Mouse (Mus musculus) midbrain, embryonic 15.5 days (tissue): ENCODE data around the gene Olfr479. TPM values are rescaled to one million over a fixed set of nuclear protein-coding genes. Genes with fewer than 3 reads are reported as not detected.
"Not testable (repeated sequence)": the region's sequence is repeated elsewhere in the genome, so short reads cannot be mapped to it uniquely, and the experiment has no call there.

ENCODE experiments used
- ATAC-seq: fragments of 200-750 bp; cut with Nextera tagmentation; replicated peaks from 2 replicates; pipeline ENCODE4 v1.8.0; 2017; ENCODE audit warnings: moderate TSS enrichment
- H3K27ac ChIP-seq: fragments of 300-500 bp; sonication (generic); 2 replicates; pipeline ENCODE4 v1.5.1; 2015; ENCODE audit warnings: mild to moderate bottlenecking, inconsistent platforms
- H3K27me3 ChIP-seq: fragments of 300-500 bp; sonication (generic); replicated peaks from 2 replicates; pipeline ENCODE4 v1.6.1; 2015; ENCODE audit warnings: inconsistent platforms
- H3K36me3 ChIP-seq: fragments of 300-500 bp; sonication (generic); replicated peaks from 2 replicates; pipeline ENCODE4 v1.6.1; 2015; ENCODE audit warnings: inconsistent platforms
- H3K4me1 ChIP-seq: fragments of 300-500 bp; sonication (generic); 2 replicates; pipeline ENCODE4 v1.6.1; 2015; ENCODE audit warnings: inconsistent platforms
- H3K4me2 ChIP-seq: fragments of 300-500 bp; sonication (generic); 2 replicates; pipeline ENCODE4 v1.6.1; 2015; ENCODE audit warnings: inconsistent platforms, mild to moderate bottlenecking, moderate library complexity
- H3K4me3 ChIP-seq: fragments of 300-500 bp; sonication (generic); 2 replicates; pipeline ENCODE4 v1.5.1; 2015; ENCODE audit warnings: mild to moderate bottlenecking, inconsistent platforms
- H3K9ac ChIP-seq: fragments of 300-500 bp; sonication (generic); 2 replicates; pipeline ENCODE4 v1.6.1; 2015; ENCODE audit warnings: mild to moderate bottlenecking, inconsistent platforms
- H3K9me3 ChIP-seq: fragments of 300-500 bp; sonication (generic); 2 replicates; pipeline ENCODE4 v1.6.1; 2016; ENCODE audit warnings: inconsistent platforms
- WGBS: fragments of 180-500 bp; shearing (Covaris S2); methylation state at CpG from one replicate; pipeline ENCODE4 v1.1.7; 2015; ENCODE audit warnings: mixed read lengths; 5-methylcytosine and 5-hydroxymethylcytosine counted together
- polyA plus RNA-seq: library from polyadenylated mRNA; unstranded; fragments of >200 nt; fragmentation: Nextera tagmentation; extraction: Ambion mirVana; gene quantifications from 2 replicates; pipeline ENCODE4 v1.2.1, GENCODE M21; 2015

Gene Olfr479
- polyA plus RNA-seq = not detected in 2 replicates

- 92% methylated on average over 2 of the region's 2 CpGs for WGBS
- ATAC-seq = no peak
- Histone ChIP-seq H3K27ac (no peak within 1 kb of the TSS), H3K4me2 (no peak within 1 kb of the TSS), H3K4me1 (no peaks in the 10 kb centered on the region), H3K9me3 (no peaks in the 10 kb centered on the region), H3K4me3 (no peak within 1 kb of the TSS), H3K9ac (no peak within 1 kb of the TSS), H3K27me3 (no peaks in the 10 kb centered on the region), H3K36me3 (no peaks in the 10 kb centered on the region)
Measured at GRCm38 (mm10) chr7:108050393-108050792, at the start of gene Olfr479. TSS of gene Olfr479 (plus strand) at chr7:108050693.

- not testable (repeated sequence) for H3K4me1 ChIP-seq, H3K27ac ChIP-seq, H3K36me3 ChIP-seq, H3K4me3 ChIP-seq, H3K4me2 ChIP-seq, H3K27me3 ChIP-seq, H3K9ac ChIP-seq, ATAC-seq, H3K9me3 ChIP-seq
Measured at GRCm38 (mm10) chr7:108014256-108014655, 36.2 kb upstream of the Olfr479 start.

GRCm38 (mm10) chr7:108033889-108034288 is 16.6 kb upstream of the Olfr479 start, which contains the start of gene Olfr478:
TSS of gene Olfr478 (minus strand) at chr7:108033989.
- Histone ChIP-seq H3K4me1 (no peaks in the 10 kb centered on the region), H3K9ac (no peak within 1 kb of the TSS), H3K9me3 (no peaks in the 10 kb centered on the region), H3K4me3 (no peak within 1 kb of the TSS), H3K27me3 (no peaks in the 10 kb centered on the region), H3K4me2 (no peak within 1 kb of the TSS), H3K36me3 (no peaks in the 10 kb centered on the region), H3K27ac (no peak within 1 kb of the TSS)
- WGBS = 83% methylated on average over 3 of the region's 3 CpGs
- no peak for ATAC-seq

GRCm38 (mm10) chr7:108067246-108067645 is 16.8 kb downstream of the Olfr479 start, which contains the start of gene Olfr480:
TSS of gene Olfr480 (minus strand) at chr7:108067346.
- no peak within 1 kb of the TSS for H3K27ac ChIP-seq
- no peaks in the 10 kb centered on the region for H3K36me3 ChIP-seq
- 85% methylated on average over 1 of the region's 1 CpGs for WGBS
- H3K4me2 ChIP-seq = no peak within 1 kb of the TSS
- no peaks in the 10 kb centered on the region for H3K9me3 ChIP-seq
- no peak for ATAC-seq
- H3K27me3 ChIP-seq = no peaks in the 10 kb centered on the region
- H3K4me3 ChIP-seq = no peak within 1 kb of the TSS
- no peaks in the 10 kb centered on the region for H3K4me1 ChIP-seq
- H3K9ac ChIP-seq = no peak within 1 kb of the TSS

- no peaks in the 10 kb centered on the region for H3K9me3 ChIP-seq
- no peaks in the 10 kb centered on the region for H3K36me3 ChIP-seq
- ATAC-seq = no peak
Measured at GRCm38 (mm10) chr7:108079555-108079954, 29.1 kb downstream of the Olfr479 start, which contains the start of gene Olfr481. TSS of gene Olfr481 (plus strand) at chr7:108079855.

GRCm38 (mm10) chr7:108097486-108097885 is 47.0 kb downstream of the Olfr479 start, which contains the start of gene Olfr482:
TSS of gene Olfr482 (minus strand) at chr7:108097586.
- ATAC-seq = no peak
- Histone ChIP-seq H3K9me3 (no peaks in the 10 kb centered on the region), H3K4me2 (no peak within 1 kb of the TSS), H3K9ac (no peak within 1 kb of the TSS), H3K4me1 (no peaks in the 10 kb centered on the region), H3K36me3 (no peaks in the 10 kb centered on the region), H3K27ac (no peak within 1 kb of the TSS), H3K4me3 (no peak within 1 kb of the TSS), H3K27me3 (no peaks in the 10 kb centered on the region)
- 81% methylated on average over 1 of the region's 1 CpGs for WGBS

More at GRCm38 (mm10) chr7:108079555-108079954, 29.1 kb downstream of the Olfr479 start, which contains the start of gene Olfr481:
- no peak within 1 kb of the TSS for H3K27ac ChIP-seq
- H3K4me3 ChIP-seq = no peak within 1 kb of the TSS
- H3K9ac ChIP-seq = no peak within 1 kb of the TSS
- no peaks in the 10 kb centered on the region for H3K4me1 ChIP-seq
- H3K27me3 ChIP-seq = no peaks in the 10 kb centered on the region
- no peak within 1 kb of the TSS for H3K4me2 ChIP-seq

GRCm38 (mm10) chr7:108100549-108100948 is 50.1 kb downstream of the Olfr479 start, which contains the start of gene Olfr483:
TSS of gene Olfr483 (plus strand) at chr7:108100849.
- WGBS = 88% methylated on average over 1 of the region's 1 CpGs
- Histone ChIP-seq H3K27me3 (no peaks in the 10 kb centered on the region), H3K9me3 (no peaks in the 10 kb centered on the region), H3K9ac (no peak within 1 kb of the TSS), H3K4me1 (no peaks in the 10 kb centered on the region), H3K27ac (no peak within 1 kb of the TSS), H3K4me3 (no peak within 1 kb of the TSS), H3K36me3 (no peaks in the 10 kb centered on the region), H3K4me2 (no peak within 1 kb of the TSS)
- no peak for ATAC-seq

Other genes with a start within 250 kb of the Olfr479 start
- not detected in 2 replicates for gene Ovch2, start 249.5 kb upstream of the Olfr479 start, polyA plus RNA-seq
- not detected in 2 replicates for gene Olfr467, start 238.4 kb upstream of the Olfr479 start, polyA plus RNA-seq
- gene Olfr469, start 225.2 kb upstream of the Olfr479 start, polyA plus RNA-seq = not detected in 2 replicates
- gene Olfr470, start 203.2 kb upstream of the Olfr479 start, polyA plus RNA-seq = not detected in 2 replicates
- gene Olfr472, start 152.8 kb upstream of the Olfr479 start, polyA plus RNA-seq = not detected in 2 replicates
- gene Olfr473, start 120.2 kb upstream of the Olfr479 start, polyA plus RNA-seq = not detected in 2 replicates
- not detected in 2 replicates for gene Olfr474, start 96.0 kb upstream of the Olfr479 start, polyA plus RNA-seq
- gene Olfr476, start 85.9 kb upstream of the Olfr479 start, polyA plus RNA-seq = not detected in 2 replicates
- gene Olfr477, start 64.0 kb upstream of the Olfr479 start, polyA plus RNA-seq = not detected in 2 replicates
- gene Olfr478, start 16.7 kb upstream of the Olfr479 start, polyA plus RNA-seq = not detected in 2 replicates
- gene Olfr480, start 16.7 kb downstream of the Olfr479 start, polyA plus RNA-seq = not detected in 2 replicates
- not detected in 2 replicates for gene Olfr481, start 29.2 kb downstream of the Olfr479 start, polyA plus RNA-seq
- 0.09 TPM in 1 of 2 replicates, not detected in the other for gene Olfr482, start 46.9 kb downstream of the Olfr479 start, polyA plus RNA-seq
- not detected in 2 replicates for gene Olfr483, start 50.2 kb downstream of the Olfr479 start, polyA plus RNA-seq
- gene Olfr484, start 76.8 kb downstream of the Olfr479 start, polyA plus RNA-seq = not detected in 2 replicates
- not detected in 2 replicates for gene Olfr485, start 109.2 kb downstream of the Olfr479 start, polyA plus RNA-seq
- gene Olfr486, start 122.0 kb downstream of the Olfr479 start, polyA plus RNA-seq = not detected in 2 replicates
- not detected in 2 replicates for gene Olfr487, start 163.9 kb downstream of the Olfr479 start, polyA plus RNA-seq
- not detected in 2 replicates for gene Olfr488, start 207.7 kb downstream of the Olfr479 start, polyA plus RNA-seq
- not detected in 2 replicates for gene Olfr490, start 238.2 kb downstream of the Olfr479 start, polyA plus RNA-seq